In the genomic region with DNA sequence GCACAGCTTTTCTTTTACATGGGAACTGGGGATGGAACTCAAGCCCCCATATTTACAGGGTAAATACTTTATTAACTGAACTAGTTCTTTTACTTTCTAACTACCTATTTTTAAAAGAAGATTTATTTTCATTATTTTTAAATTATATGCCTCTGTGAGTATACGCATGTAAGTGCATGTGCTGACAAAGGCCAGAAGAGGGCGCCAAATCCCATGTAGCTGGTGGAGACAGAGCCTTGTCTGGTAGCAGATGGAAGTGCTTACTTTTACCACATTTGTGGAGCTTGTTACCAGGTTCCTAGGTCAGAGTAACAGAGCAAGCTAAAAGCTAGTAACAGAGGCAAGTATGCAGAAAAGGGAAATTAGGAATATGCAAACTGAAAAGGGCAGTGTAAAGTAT, we compare ENCODE assay signal across 12 mouse cellular contexts.
DNase-seq lines count a peak whose midpoint lies in the region; ATAC-seq and TF ChIP-seq lines count a peak whose summit lies in the region.
"Had no signal": no experiment of that assay in that cellular context is flagged by ENCODE, and none has a peak within 500 bp of the region (broad histone marks: within the 10 kb centered on the region; RNA-seq: fewer than 3 reads in every experiment).

No protein-coding gene starts in this region.

- no peak for ATAC-seq in kidney, postnatal 0 days (replicated peaks; ENCODE audit: low FRiP score, low read depth)

- H3K4me3 ChIP-seq in kidney, postnatal 0 days (replicated peaks; ENCODE audit: low read depth, low read length) = no peak overlapping the region
- H3K4me3 ChIP-seq: forebrain, embryonic 12.5 days; hindbrain, embryonic 13.5 days; myocyte; stomach, embryonic 15.5 days had no signal

- peak; percentile 38 for TF ChIP-seq CTCF in kidney, postnatal 0 days (IDR thresholded peaks at IDR 0.05; ENCODE audit: low read depth)
- TF ChIP-seq CTCF in brain, embryonic 14.5 days (IDR thresholded peaks at IDR 0.05; ENCODE audit: borderline replicate concordance, extremely low read depth, insufficient read depth, insufficient read length) = peak; percentile 31; the same call in 1 of the 2 replicates

- no peaks in the 10 kb centered on the region for H3K9me3 ChIP-seq in kidney, postnatal 0 days (replicated peaks; ENCODE audit: low read length)
- H3K9me3 ChIP-seq: forebrain, embryonic 12.5 days; hindbrain, embryonic 13.5 days; stomach, embryonic 15.5 days had no signal

- no peak for TF ChIP-seq POLR2A in brain, embryonic 14.5 days (IDR thresholded peaks at IDR 0.05; ENCODE audit: borderline replicate concordance, extremely low read depth, insufficient read depth, insufficient read length, poor library complexity, severe bottlenecking)

- H3K27ac ChIP-seq in kidney, postnatal 0 days = no peak overlapping the region
- H3K27ac ChIP-seq: forebrain, embryonic 12.5 days; hindbrain, embryonic 13.5 days; stomach, embryonic 15.5 days had no signal

- no peaks in the 10 kb centered on the region for H3K27me3 ChIP-seq in kidney, postnatal 0 days (ENCODE audit: insufficient read depth, low read length)
- H3K27me3 ChIP-seq: forebrain, embryonic 12.5 days; hindbrain, embryonic 13.5 days; stomach, embryonic 15.5 days had no signal

- no peak for DNase-seq in kidney, postnatal 0 days (ENCODE audit: low spot score)
- no peak for DNase-seq in kidney, postnatal 4 days
- DNase-seq in 3T3-L1 (ENCODE audit: low read depth, low spot score) (peak; percentile 17), A20 (ENCODE audit: low read depth, low spot score) (peak; percentile 42)
- DNase-seq in brain, embryonic 14.5 days (ENCODE audit: low read depth) = peak; percentile 6
- no peak for DNase-seq in neural tube, embryonic 10.5 days (ENCODE audit: extremely low spot score, low spot score)
- no peak for DNase-seq in natural killer cell, adult 2 months (ENCODE audit: low spot score in 2 of 2)
- DNase-seq: left cerebral cortex, postnatal 4 days had no signal

- H3K4me2 ChIP-seq in kidney, postnatal 0 days (ENCODE audit: low read length) = no peak overlapping the region
- H3K4me2 ChIP-seq: forebrain, embryonic 12.5 days; hindbrain, embryonic 13.5 days; stomach, embryonic 15.5 days had no signal

- no peaks in the 10 kb centered on the region for H3K4me1 ChIP-seq in kidney, postnatal 0 days (replicated peaks; ENCODE audit: insufficient read depth, low read length)
- H3K4me1 ChIP-seq: forebrain, embryonic 12.5 days; hindbrain, embryonic 13.5 days; stomach, embryonic 15.5 days had no signal

- H3K9ac ChIP-seq in kidney, postnatal 0 days (ENCODE audit: low read depth, low read length) = no peak overlapping the region
- H3K9ac ChIP-seq: forebrain, embryonic 12.5 days; hindbrain, embryonic 13.5 days; stomach, embryonic 15.5 days had no signal

- no peaks in the 10 kb centered on the region for H3K36me3 ChIP-seq in kidney, postnatal 0 days (ENCODE audit: insufficient read depth, low read length)
- H3K36me3 ChIP-seq: forebrain, embryonic 12.5 days; hindbrain, embryonic 13.5 days; stomach, embryonic 15.5 days had no signal

- 82% methylated on average over 2 of the region's 2 CpGs for WGBS in kidney, postnatal 0 days

Comparison
In these comparisons a context has a peak if more than half of its experiments do, and no peak if none do; other contexts are left out.
1. DNase-seq: peak in 3T3-L1 (single experiment), A20 (single experiment) and brain, embryonic 14.5 days (single experiment); none in kidney, postnatal 0 days (single experiment), kidney, postnatal 4 days (0 of 2), neural tube, embryonic 10.5 days (single experiment) and natural killer cell, adult 2 months (0 of 2).